In genomic region chr14:34919221-34919620, GRCm38 (mm10) we compare ENCODE assay signal across 25 mouse cellular contexts.
DNase-seq lines count a peak whose midpoint lies in the region; ATAC-seq and TF ChIP-seq lines count a peak whose summit lies in the region.
"Had no signal": no experiment of that assay in that cellular context is flagged by ENCODE, and none has a peak within 500 bp of the region (broad histone marks: within the 10 kb centered on the region; RNA-seq: fewer than 3 reads in every experiment).

No protein-coding gene starts in this region.

- H3K4me1 ChIP-seq in forebrain, embryonic 14.5 days (ENCODE audit: control insufficient read depth, insufficient read depth, low read length), result 0 out of 2 replicates have a peak, but pooled peaks cover 4% of the 10 kb centered on the region
- 0 out of 2 replicates have a peak, but pooled peaks cover 3% of the 10 kb centered on the region for H3K4me1 ChIP-seq in forebrain, embryonic 10.5 days
- H3K4me1 ChIP-seq in forebrain, postnatal 0 days (ENCODE audit: insufficient read depth), result no peaks in the 10 kb centered on the region
- H3K4me1 ChIP-seq in lung, adult 2 months (ENCODE audit: control insufficient read depth, insufficient read depth, low read length), result no peaks in the 10 kb centered on the region
- H3K4me1 ChIP-seq: embryonic facial prominence, embryonic 13.5 days; embryonic facial prominence, embryonic 15.5 days had no signal

- no peak overlapping the region for H3K9ac ChIP-seq in forebrain, embryonic 14.5 days (ENCODE audit: low read length)
- no peak overlapping the region for H3K9ac ChIP-seq in forebrain, postnatal 0 days
- H3K9ac ChIP-seq: embryonic facial prominence, embryonic 13.5 days; embryonic facial prominence, embryonic 15.5 days had no signal

- 39% methylated on average over 6 of the region's 6 CpGs for WGBS in forebrain, embryonic 14.5 days
- 76% methylated on average over 6 of the region's 6 CpGs for WGBS in forebrain, embryonic 10.5 days
- 32% methylated on average over 6 of the region's 6 CpGs for WGBS in forebrain, postnatal 0 days
- 83% methylated on average over 6 of the region's 6 CpGs for WGBS in lung, adult 2 months

- no peak overlapping the region for H3K4me3 ChIP-seq in forebrain, embryonic 14.5 days (ENCODE audit: low read depth, low read length)
- no peak overlapping the region for H3K4me3 ChIP-seq in forebrain, embryonic 10.5 days
- no peak overlapping the region for H3K4me3 ChIP-seq in forebrain, postnatal 0 days (ENCODE audit: low read depth, low read length)
- H3K4me3 ChIP-seq in lung, adult 2 months (replicated peaks; ENCODE audit: extremely low read depth, low read depth, low read length), result no peak overlapping the region
- H3K4me3 ChIP-seq: embryonic facial prominence, embryonic 13.5 days; embryonic facial prominence, embryonic 15.5 days; erythroblast, embryonic 14.5 days; gastrocnemius, adult 2 months had no signal

- no peaks in the 10 kb centered on the region for H3K9me3 ChIP-seq in forebrain, embryonic 14.5 days (replicated peaks; ENCODE audit: control insufficient read depth, low read length)
- no peaks in the 10 kb centered on the region for H3K9me3 ChIP-seq in forebrain, embryonic 10.5 days
- no peaks in the 10 kb centered on the region for H3K9me3 ChIP-seq in forebrain, postnatal 0 days (ENCODE audit: low read length)
- H3K9me3 ChIP-seq: embryonic facial prominence, embryonic 13.5 days; embryonic facial prominence, embryonic 15.5 days had no signal

- ATAC-seq in forebrain, embryonic 14.5 days, result peak; percentile 22; the same call in 1 of the 2 replicates
- peak; percentile 22; the same call in 1 of the 2 replicates for ATAC-seq in frontal cortex, adult (ENCODE audit: low TSS enrichment)
- peak; percentile 48 for ATAC-seq in forebrain, postnatal 0 days
- ATAC-seq: activated CD4-positive, CD25-positive, alpha-beta regulatory T cell, adult 4 months; Patski had no signal

- no peaks in the 10 kb centered on the region for H3K36me3 ChIP-seq in forebrain, embryonic 14.5 days (ENCODE audit: control insufficient read depth, insufficient read depth, low read length)
- no peaks in the 10 kb centered on the region for H3K36me3 ChIP-seq in forebrain, embryonic 10.5 days (replicated peaks)
- H3K36me3 ChIP-seq in forebrain, postnatal 0 days (ENCODE audit: insufficient read depth), result no peaks in the 10 kb centered on the region
- H3K36me3 ChIP-seq: embryonic facial prominence, embryonic 13.5 days; embryonic facial prominence, embryonic 15.5 days; G1E had no signal

- H3K4me2 ChIP-seq in forebrain, embryonic 14.5 days (ENCODE audit: low read length), result no peak overlapping the region
- H3K4me2 ChIP-seq in forebrain, postnatal 0 days (ENCODE audit: low read depth), result no peak overlapping the region
- H3K4me2 ChIP-seq: embryonic facial prominence, embryonic 13.5 days; embryonic facial prominence, embryonic 15.5 days had no signal

- no peak for TF ChIP-seq POLR2A in brain, embryonic 14.5 days (IDR thresholded peaks at IDR 0.05; ENCODE audit: borderline replicate concordance, extremely low read depth, insufficient read depth, insufficient read length, poor library complexity, severe bottlenecking)
- TF ChIP-seq POLR2A in lung, adult 2 months (IDR thresholded peaks at IDR 0.05; ENCODE audit: borderline replicate concordance, extremely low read depth, low read depth, low read length), result no peak

- peak; percentile 52 for DNase-seq in forebrain, embryonic 14.5 days (ENCODE audit: low spot score)
- DNase-seq in forebrain, embryonic 10.5 days (ENCODE audit: extremely low spot score, low spot score), result no peak
- DNase-seq in frontal cortex, postnatal 36 days (ENCODE audit: low spot score in 2 of 2), result no peak
- peak; percentile 52 for DNase-seq in brain, embryonic 14.5 days (ENCODE audit: low read depth)
- DNase-seq in forebrain, postnatal 0 days, result no peak
- DNase-seq in layer of hippocampus, postnatal 10 days (ENCODE audit: low spot score in 2 of 2), result no peak
- no peak for DNase-seq in lung, adult 2 months
- DNase-seq: adrenal gland, adult 8-10 months; adrenal gland, postnatal 14 days; adrenal gland, postnatal 36 days; cerebellum, adult 11 months; cerebellum, adult 18-20 months; cerebellum, adult 8-10 months; cerebellum, adult 9-11 months; cerebellum, postnatal 14 days; cerebellum, postnatal 36 days; embryo, embryonic 11 days; gastrocnemius, adult 2 months had no signal

- H3K27ac ChIP-seq in forebrain, embryonic 14.5 days (ENCODE audit: low read depth, low read length), result no peak overlapping the region
- H3K27ac ChIP-seq in forebrain, embryonic 10.5 days, result no peak overlapping the region
- peak overlapping the region; percentile 17; the same call in 1 of the 2 replicates for H3K27ac ChIP-seq in forebrain, postnatal 0 days (ENCODE audit: low read depth, low read length)
- H3K27ac ChIP-seq: embryonic facial prominence, embryonic 13.5 days; embryonic facial prominence, embryonic 15.5 days; gastrocnemius, adult 2 months had no signal

- H3K27me3 ChIP-seq in forebrain, embryonic 14.5 days (replicated peaks; ENCODE audit: control insufficient read depth, insufficient read depth, low read length), result no peaks in the 10 kb centered on the region
- no peaks in the 10 kb centered on the region for H3K27me3 ChIP-seq in forebrain, embryonic 10.5 days (ENCODE audit: poor library complexity, severe bottlenecking)
- no peaks in the 10 kb centered on the region for H3K27me3 ChIP-seq in forebrain, postnatal 0 days (ENCODE audit: insufficient read depth, low read length)
- H3K27me3 ChIP-seq: embryonic facial prominence, embryonic 13.5 days; embryonic facial prominence, embryonic 15.5 days; Patski had no signal

- no peak for TF ChIP-seq CTCF in brain, embryonic 14.5 days (IDR thresholded peaks at IDR 0.05; ENCODE audit: borderline replicate concordance, extremely low read depth, insufficient read depth, insufficient read length)
- TF ChIP-seq CTCF in forebrain, postnatal 0 days (IDR thresholded peaks at IDR 0.05; ENCODE audit: low read depth), result no peak
- TF ChIP-seq CTCF in lung, adult 2 months (IDR thresholded peaks at IDR 0.05; ENCODE audit: insufficient read depth, low read length), result no peak

Comparison
In these comparisons a context has a peak if more than half of its experiments do, and no peak if none do; other contexts are left out.
1. DNase-seq: peak in forebrain, embryonic 14.5 days (single experiment) and brain, embryonic 14.5 days (single experiment); none in forebrain, embryonic 10.5 days (single experiment), frontal cortex, postnatal 36 days (0 of 2), forebrain, postnatal 0 days (single experiment), layer of hippocampus, postnatal 10 days (0 of 2) and lung, adult 2 months (single experiment).
2. Peak in every context shown above with its lines, with median percentiles within 50 percentile points of each other: ATAC-seq.